Mouse (Mus musculus): Measurements from ENCODE around the gene Gipc3. TPM values are rescaled to one million over a fixed set of nuclear protein-coding genes. Genes with fewer than 3 reads are reported as not detected.
A peak's percentile ranks its signal among the peaks of the same experiment; 100 is the strongest.

Gipc3 gene
- not detected in 2 replicates for polyA plus RNA-seq (2014; fragmentation: Nextera tagmentation; extraction: Ambion mirVana)

DNA sequence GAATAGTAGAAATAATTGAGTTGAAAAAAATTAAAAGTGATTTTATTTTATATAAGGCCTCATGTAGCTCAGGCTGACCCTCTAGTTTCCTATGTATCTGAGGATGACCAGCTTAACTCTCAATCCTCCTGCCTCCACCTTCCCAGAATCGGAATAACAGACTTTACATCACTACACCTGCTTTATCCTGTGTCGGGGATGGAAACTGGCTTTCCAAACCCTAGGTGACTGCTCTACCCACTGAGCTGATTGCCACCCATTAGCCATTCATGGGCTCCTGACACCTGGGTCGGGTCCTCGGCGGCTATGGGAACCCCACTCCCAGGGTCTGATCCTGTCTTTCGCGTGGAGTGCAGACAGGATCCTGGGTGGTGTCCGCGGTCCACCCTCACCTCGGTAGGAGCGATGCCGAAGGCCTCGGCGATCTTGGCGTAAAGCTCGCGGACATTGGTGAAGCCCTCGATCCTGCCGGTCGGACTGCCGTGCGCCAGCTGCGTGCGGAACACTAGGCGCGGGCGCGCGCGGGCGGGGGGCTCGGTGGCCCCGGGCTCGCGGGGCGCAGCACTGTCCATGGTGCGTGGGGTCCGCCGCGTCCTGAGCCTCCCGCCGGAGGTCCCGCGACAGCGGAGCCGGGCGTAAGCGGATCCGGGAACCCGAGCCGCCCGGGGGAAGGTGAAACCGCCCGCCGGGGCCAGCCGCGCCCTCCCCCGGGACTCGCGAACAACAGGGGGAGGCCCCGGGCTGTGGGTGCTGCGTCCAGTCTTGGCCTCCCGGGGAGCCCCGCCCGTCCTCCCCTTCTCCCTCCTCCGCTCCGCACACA is at the start of gene Gipc3:
Gene Gipc3, minus strand, starts transcription at position 581 of the 820 bp plus-strand sequence.
- Histone ChIP-seq H3K4me1 (ENCODE audit: control insufficient read depth, insufficient read depth, low read length) (peaks cover 13% of the 10 kb centered on the region; the same call in 1 of the 2 replicates), H3K36me3 (ENCODE audit: control insufficient read depth, insufficient read depth, low read length) (no peaks in the 10 kb centered on the region; the same call in 1 of the 2 replicates), H3K27me3 (ENCODE audit: control insufficient read depth, insufficient read depth, low read length) (peaks cover 42% of the 10 kb centered on the region), H3K9me3 (ENCODE audit: control insufficient read depth, low read length) (no peaks in the 10 kb centered on the region), H3K4me2 (ENCODE audit: low read depth, severe bottlenecking) (peak within 1 kb of the TSS; percentile 68), H3K27ac (replicated peaks; ENCODE audit: low read depth, low read length) (no peak within 1 kb of the TSS), H3K9ac (ENCODE audit: low read length) (peak within 1 kb of the TSS; percentile 37), H3K4me3 (ENCODE audit: low read depth, low read length) (peak within 1 kb of the TSS; percentile 33)
- DNase-seq (ENCODE audit: low spot score) (no peak), ATAC-seq (ENCODE audit: insufficient number of reproducible peaks, low FRiP score, low TSS enrichment, low read depth) (no peak)
- 7% methylated on average over 56 of the region's 67 CpGs for WGBS

DNA sequence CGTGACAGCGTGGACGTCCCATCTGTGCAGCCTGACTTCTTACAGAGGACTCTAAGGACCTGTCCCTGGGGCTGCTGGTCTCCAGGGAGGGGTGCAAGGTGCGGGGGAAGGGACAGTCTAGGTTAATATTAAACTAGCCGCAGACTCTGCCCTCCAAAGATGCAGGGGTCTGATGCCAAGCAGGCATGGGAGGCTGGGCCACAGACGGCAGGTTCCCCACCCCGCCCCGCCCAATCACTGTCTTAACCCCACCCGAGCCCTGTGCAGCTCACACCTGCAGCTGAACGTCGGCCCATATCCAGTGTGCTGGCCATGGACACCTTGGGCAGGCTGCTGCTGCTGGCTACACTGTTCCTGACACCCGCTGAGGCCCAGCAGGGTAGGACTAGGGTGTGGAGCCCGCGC is 49.7 kb upstream of the Gipc3 start, which contains the start of gene Smim24:
Gene Smim24, plus strand, starts transcription at position 271 of the 405 bp plus-strand sequence.
- ATAC-seq (ENCODE audit: insufficient number of reproducible peaks, low FRiP score, low TSS enrichment, low read depth), result no peak
- Histone ChIP-seq H3K9me3 (ENCODE audit: control insufficient read depth, low read length) (no peaks in the 10 kb centered on the region), H3K27me3 (ENCODE audit: control insufficient read depth, insufficient read depth, low read length) (no peaks in the 10 kb centered on the region), H3K36me3 (ENCODE audit: control insufficient read depth, insufficient read depth, low read length) (peaks cover 6% of the 10 kb centered on the region; the same call in 1 of the 2 replicates), H3K4me2 (ENCODE audit: low read depth, severe bottlenecking) (peak within 1 kb of the TSS; percentile 24), H3K9ac (ENCODE audit: low read length) (peak within 1 kb of the TSS; percentile 40; the same call in 1 of the 2 replicates), H3K4me3 (ENCODE audit: low read depth, low read length) (peak within 1 kb of the TSS; percentile 17; the same call in 1 of the 2 replicates), H3K27ac (replicated peaks; ENCODE audit: low read depth, low read length) (no peak within 1 kb of the TSS; the same call in none of the 2 replicates), H3K4me1 (ENCODE audit: control insufficient read depth, insufficient read depth, low read length) (peaks cover 9% of the 10 kb centered on the region; the same call in 1 of the 2 replicates)
- 60% methylated on average over 14 of the region's 14 CpGs for WGBS
- no peak for DNase-seq (ENCODE audit: low spot score)

GRCm38 (mm10) chr10:81392270-81392669 is 49.2 kb upstream of the Gipc3 start:
- Histone ChIP-seq H3K9ac (ENCODE audit: low read length) (no peak overlapping the region), H3K4me1 (ENCODE audit: control insufficient read depth, insufficient read depth, low read length) (peaks cover 8% of the 10 kb centered on the region; the same call in 1 of the 2 replicates), H3K27me3 (ENCODE audit: control insufficient read depth, insufficient read depth, low read length) (no peaks in the 10 kb centered on the region), H3K4me2 (ENCODE audit: low read depth, severe bottlenecking) (no peak overlapping the region), H3K27ac (replicated peaks; ENCODE audit: low read depth, low read length) (no peak overlapping the region; the same call in 1 of the 2 replicates), H3K9me3 (ENCODE audit: control insufficient read depth, low read length) (no peaks in the 10 kb centered on the region), H3K36me3 (ENCODE audit: control insufficient read depth, insufficient read depth, low read length) (peaks cover 8% of the 10 kb centered on the region; the same call in 1 of the 2 replicates), H3K4me3 (ENCODE audit: low read depth, low read length) (no peak overlapping the region)
- ATAC-seq (ENCODE audit: insufficient number of reproducible peaks, low FRiP score, low TSS enrichment, low read depth) (no peak), DNase-seq (ENCODE audit: low spot score) (no peak)
- 86% methylated on average over 6 of the region's 6 CpGs for WGBS

- 89% methylated on average over 13 of the region's 13 CpGs for WGBS
- DNase-seq (ENCODE audit: low spot score), result no peak
- Histone ChIP-seq H3K9me3 (ENCODE audit: control insufficient read depth, low read length) (no peaks in the 10 kb centered on the region), H3K4me2 (ENCODE audit: low read depth, severe bottlenecking) (no peak overlapping the region), H3K36me3 (ENCODE audit: control insufficient read depth, insufficient read depth, low read length) (peaks cover 19% of the 10 kb centered on the region; the same call in 1 of the 2 replicates), H3K9ac (ENCODE audit: low read length) (no peak overlapping the region), H3K27me3 (ENCODE audit: control insufficient read depth, insufficient read depth, low read length) (no peaks in the 10 kb centered on the region), H3K4me1 (ENCODE audit: control insufficient read depth, insufficient read depth, low read length) (peaks cover 8% of the 10 kb centered on the region; the same call in 1 of the 2 replicates), H3K4me3 (ENCODE audit: low read depth, low read length) (no peak overlapping the region), H3K27ac (replicated peaks; ENCODE audit: low read depth, low read length) (no peak overlapping the region)
- ATAC-seq (ENCODE audit: insufficient number of reproducible peaks, low FRiP score, low TSS enrichment, low read depth), result no peak
Observed at GRCm38 (mm10) chr10:81390678-81390965, 47.6 kb upstream of the Gipc3 start.

- DNase-seq (ENCODE audit: low spot score), result peak; percentile 86
- no peak overlapping the region for H3K4me3 ChIP-seq (ENCODE audit: low read depth, low read length)
- H3K4me2 ChIP-seq (ENCODE audit: low read depth, severe bottlenecking), result no peak overlapping the region
- no peak for ATAC-seq (ENCODE audit: insufficient number of reproducible peaks, low FRiP score, low TSS enrichment, low read depth)
- H3K9ac ChIP-seq (ENCODE audit: low read length), result no peak overlapping the region
- H3K27ac ChIP-seq (replicated peaks; ENCODE audit: low read depth, low read length), result no peak overlapping the region
- H3K9me3 ChIP-seq (ENCODE audit: control insufficient read depth, low read length), result no peaks in the 10 kb centered on the region
- 63% methylated on average over 23 of the region's 23 CpGs for WGBS
- peaks cover 13% of the 10 kb centered on the region for H3K4me1 ChIP-seq (ENCODE audit: control insufficient read depth, insufficient read depth, low read length)
- H3K36me3 ChIP-seq (ENCODE audit: control insufficient read depth, insufficient read depth, low read length), result peaks cover 19% of the 10 kb centered on the region; the same call in 1 of the 2 replicates
- H3K27me3 ChIP-seq (ENCODE audit: control insufficient read depth, insufficient read depth, low read length), result no peaks in the 10 kb centered on the region
Observed at GRCm38 (mm10) chr10:81389801-81390677, 47.0 kb upstream of the Gipc3 start.

DNA sequence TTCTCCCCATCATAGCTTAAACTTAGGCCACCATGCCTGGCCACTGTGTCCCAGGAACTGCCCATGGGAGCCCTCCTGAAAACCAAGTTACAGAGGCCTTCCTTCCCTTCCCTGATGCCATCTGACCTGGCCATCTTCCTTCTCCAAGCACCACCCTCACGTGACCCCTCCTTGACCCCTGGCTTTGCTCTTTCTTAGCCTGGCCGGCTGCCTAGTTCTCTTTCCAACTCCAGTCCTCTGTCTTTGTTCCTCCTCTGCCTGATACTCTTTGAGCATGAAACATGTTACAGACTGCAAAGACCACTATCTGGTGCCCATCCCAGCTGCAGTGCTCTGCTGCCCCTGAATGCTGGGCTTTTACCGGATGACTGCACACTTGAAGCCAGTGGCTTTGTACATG is 46.3 kb upstream of the Gipc3 start:
- H3K9ac ChIP-seq (ENCODE audit: low read length), result no peak overlapping the region
- ATAC-seq (ENCODE audit: insufficient number of reproducible peaks, low FRiP score, low TSS enrichment, low read depth), result no peak

DNA sequence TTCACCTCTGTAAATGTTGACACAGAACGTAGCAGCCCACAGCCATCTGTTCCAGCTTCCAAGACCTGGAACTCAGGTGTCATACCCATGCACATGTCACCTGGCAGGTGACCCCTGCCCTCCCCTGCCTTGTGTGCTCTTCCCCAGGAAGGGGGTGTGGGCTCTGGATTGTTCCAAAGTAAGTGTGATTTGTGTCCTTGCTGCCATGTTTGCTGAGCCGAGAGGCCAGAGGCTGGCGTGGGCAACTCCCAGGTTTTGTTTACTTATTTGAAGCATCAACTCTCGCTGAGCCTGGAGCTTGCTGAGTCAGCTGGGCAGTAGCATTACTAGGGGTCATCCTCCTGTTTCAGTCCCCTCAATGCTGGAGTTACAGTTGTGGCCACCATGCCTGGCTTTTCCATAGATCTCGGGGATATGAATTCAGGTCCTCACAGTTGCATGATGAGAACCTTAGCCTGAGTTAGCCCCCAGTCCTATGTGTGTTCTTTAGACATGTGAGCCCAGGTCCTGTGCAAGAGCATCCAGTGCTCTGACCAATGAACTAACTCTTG is 45.5 kb upstream of the Gipc3 start, which contains the start of gene Gm48552:
Gene Gm48552, plus strand, starts transcription at position 501 of the 551 bp plus-strand sequence.
- no peaks in the 10 kb centered on the region for H3K27me3 ChIP-seq (ENCODE audit: control insufficient read depth, insufficient read depth, low read length)
- H3K4me3 ChIP-seq (ENCODE audit: low read depth, low read length), result no peak within 1 kb of the TSS
- H3K27ac ChIP-seq (replicated peaks; ENCODE audit: low read depth, low read length), result no peak within 1 kb of the TSS
- H3K9me3 ChIP-seq (ENCODE audit: control insufficient read depth, low read length), result no peaks in the 10 kb centered on the region
- H3K36me3 ChIP-seq (ENCODE audit: control insufficient read depth, insufficient read depth, low read length), result peaks cover 19% of the 10 kb centered on the region; the same call in 1 of the 2 replicates
- no peak within 1 kb of the TSS for H3K4me2 ChIP-seq (ENCODE audit: low read depth, severe bottlenecking)
- 87% methylated on average over 5 of the region's 5 CpGs for WGBS
- H3K9ac ChIP-seq (ENCODE audit: low read length), result no peak within 1 kb of the TSS
- DNase-seq (ENCODE audit: low spot score) (no peak), ATAC-seq (ENCODE audit: insufficient number of reproducible peaks, low FRiP score, low TSS enrichment, low read depth) (no peak)
- peaks cover 13% of the 10 kb centered on the region for H3K4me1 ChIP-seq (ENCODE audit: control insufficient read depth, insufficient read depth, low read length)

More for the DNA sequence above, 46.3 kb upstream of the Gipc3 start:
- no peak for DNase-seq (ENCODE audit: low spot score)
- peaks cover 19% of the 10 kb centered on the region; the same call in 1 of the 2 replicates for H3K36me3 ChIP-seq (ENCODE audit: control insufficient read depth, insufficient read depth, low read length)
- 64% methylated on average over 3 of the region's 3 CpGs for WGBS
- no peaks in the 10 kb centered on the region for H3K27me3 ChIP-seq (ENCODE audit: control insufficient read depth, insufficient read depth, low read length)
- no peak overlapping the region for H3K4me3 ChIP-seq (ENCODE audit: low read depth, low read length)
- H3K27ac ChIP-seq (replicated peaks; ENCODE audit: low read depth, low read length), result no peak overlapping the region
- no peaks in the 10 kb centered on the region for H3K9me3 ChIP-seq (ENCODE audit: control insufficient read depth, low read length)
- peaks cover 13% of the 10 kb centered on the region for H3K4me1 ChIP-seq (ENCODE audit: control insufficient read depth, insufficient read depth, low read length)
- H3K4me2 ChIP-seq (ENCODE audit: low read depth, severe bottlenecking), result no peak overlapping the region

DNA sequence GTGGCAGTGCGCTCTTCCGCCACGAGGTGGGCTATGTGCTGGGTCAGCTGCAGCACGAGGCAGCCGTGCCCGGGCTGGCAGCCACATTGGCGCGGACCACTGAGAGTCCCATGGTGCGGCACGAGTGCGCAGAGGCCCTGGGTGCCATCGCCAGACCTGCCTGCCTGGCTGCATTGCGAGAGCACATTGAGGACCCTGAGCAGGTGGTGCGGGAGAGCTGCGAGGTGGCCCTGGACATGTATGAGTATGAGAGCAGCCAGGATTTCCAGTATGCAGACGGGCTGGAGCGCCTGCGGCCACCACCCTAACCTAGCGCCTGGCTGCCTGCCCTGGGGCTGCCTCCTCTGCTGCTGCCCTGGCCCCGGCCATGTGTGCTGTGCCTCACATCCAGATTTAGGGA is 44.6 kb upstream of the Gipc3 start:
- Histone ChIP-seq H3K9me3 (ENCODE audit: control insufficient read depth, low read length) (no peaks in the 10 kb centered on the region), H3K9ac (ENCODE audit: low read length) (no peak overlapping the region), H3K27me3 (ENCODE audit: control insufficient read depth, insufficient read depth, low read length) (no peaks in the 10 kb centered on the region), H3K36me3 (ENCODE audit: control insufficient read depth, insufficient read depth, low read length) (peaks cover 19% of the 10 kb centered on the region; the same call in 1 of the 2 replicates), H3K4me3 (ENCODE audit: low read depth, low read length) (no peak overlapping the region), H3K4me2 (ENCODE audit: low read depth, severe bottlenecking) (no peak overlapping the region), H3K27ac (replicated peaks; ENCODE audit: low read depth, low read length) (no peak overlapping the region), H3K4me1 (ENCODE audit: control insufficient read depth, insufficient read depth, low read length) (peaks cover 6% of the 10 kb centered on the region)
- ATAC-seq (ENCODE audit: insufficient number of reproducible peaks, low FRiP score, low TSS enrichment, low read depth) (no peak), DNase-seq (ENCODE audit: low spot score) (no peak)
- 92% methylated on average over 20 of the region's 20 CpGs for WGBS
